Mouse (Mus musculus): Measurements from ENCODE around the gene P4hb.

GRCm38 (mm10) chr11:120577211-120578023, 4.4 kb upstream of the P4hb start:
- TF ChIP-seq GATA1 (IDR thresholded peaks at IDR 0.05; ENCODE audit: borderline replicate concordance, low read length) (no peak), FLI1 (IDR thresholded peaks at IDR 0.05; ENCODE audit: low read length) (no peak)

All from megakaryocyte, embryonic 14.5 days (primary cell).